17 mouse cellular contexts compared by ENCODE assay signal in genomic region chr11:35602586-35602985, GRCm38 (mm10).
DNase-seq lines count a peak whose midpoint lies in the region; ATAC-seq and TF ChIP-seq lines count a peak whose summit lies in the region.
"Had no signal": no experiment of that assay in that cellular context is flagged by ENCODE, and none has a peak within 500 bp of the region (broad histone marks: within the 10 kb centered on the region; RNA-seq: fewer than 3 reads in every experiment).

No protein-coding gene starts in this region.

- no peak overlapping the region for H3K27ac ChIP-seq in embryonic facial prominence, embryonic 14.5 days (replicated peaks; ENCODE audit: low read depth, low read length)
- H3K27ac ChIP-seq in embryonic facial prominence, embryonic 10.5 days (replicated peaks) = no peak overlapping the region
- no peak overlapping the region for H3K27ac ChIP-seq in intestine, embryonic 15.5 days
- H3K27ac ChIP-seq in intestine, postnatal 0 days (ENCODE audit: low read depth, low read length) = no peak overlapping the region
- H3K27ac ChIP-seq in hindbrain, embryonic 16.5 days (ENCODE audit: low read depth, low read length) = peak overlapping the region; percentile 12; the same call in 1 of the 2 replicates
- H3K27ac ChIP-seq: forebrain, embryonic 15.5 days; heart, embryonic 10.5 days had no signal

- H3K27me3 ChIP-seq in embryonic facial prominence, embryonic 14.5 days (replicated peaks; ENCODE audit: control insufficient read depth, insufficient read depth, low read length) = no peaks in the 10 kb centered on the region
- H3K27me3 ChIP-seq in embryonic facial prominence, embryonic 10.5 days (replicated peaks; ENCODE audit: low read depth, poor library complexity, severe bottlenecking) = peaks cover 12% of the 10 kb centered on the region
- no peaks in the 10 kb centered on the region for H3K27me3 ChIP-seq in intestine, embryonic 15.5 days (replicated peaks)
- H3K27me3 ChIP-seq in intestine, postnatal 0 days (replicated peaks; ENCODE audit: control insufficient read depth, insufficient read depth, low read length) = no peaks in the 10 kb centered on the region
- no peaks in the 10 kb centered on the region for H3K27me3 ChIP-seq in hindbrain, embryonic 16.5 days (replicated peaks; ENCODE audit: control insufficient read depth, insufficient read depth, low read length)
- H3K27me3 ChIP-seq: forebrain, embryonic 15.5 days had no signal

- H3K9ac ChIP-seq in embryonic facial prominence, embryonic 14.5 days (ENCODE audit: low read depth, low read length) = no peak overlapping the region
- no peak overlapping the region for H3K9ac ChIP-seq in intestine, embryonic 15.5 days
- no peak overlapping the region for H3K9ac ChIP-seq in intestine, postnatal 0 days (ENCODE audit: low read depth, low read length)
- no peak overlapping the region; the same call in 1 of the 2 replicates for H3K9ac ChIP-seq in hindbrain, embryonic 16.5 days (ENCODE audit: low read depth, low read length)
- H3K9ac ChIP-seq: forebrain, embryonic 15.5 days had no signal

- 63% methylated on average over 10 of the region's 10 CpGs for WGBS in embryonic facial prominence, embryonic 14.5 days
- 73% methylated on average over 10 of the region's 10 CpGs for WGBS in embryonic facial prominence, embryonic 10.5 days
- WGBS in intestine, embryonic 15.5 days = 53% methylated on average over 10 of the region's 10 CpGs
- WGBS in intestine, postnatal 0 days = 54% methylated on average over 10 of the region's 10 CpGs
- 71% methylated on average over 10 of the region's 10 CpGs for WGBS in hindbrain, embryonic 16.5 days

- ATAC-seq in embryonic facial prominence, embryonic 14.5 days (ENCODE audit: low read depth) = peak; percentile 34; the same call in 1 of the 2 replicates
- ATAC-seq in intestine, embryonic 15.5 days = 0 out of 2 replicates have a peak, but pooled peaks have one; percentile 24
- no peak for ATAC-seq in intestine, postnatal 0 days
- ATAC-seq in hindbrain, embryonic 16.5 days = no peak
- ATAC-seq: CD4-positive, CD25-positive, alpha-beta regulatory T cell, adult 4 months; forebrain, embryonic 15.5 days had no signal

- peaks cover 15% of the 10 kb centered on the region for H3K4me1 ChIP-seq in embryonic facial prominence, embryonic 14.5 days (ENCODE audit: control insufficient read depth, insufficient read depth, low read length)
- H3K4me1 ChIP-seq in embryonic facial prominence, embryonic 10.5 days = peaks cover 42% of the 10 kb centered on the region
- peaks cover 23% of the 10 kb centered on the region; the same call in 1 of the 2 replicates for H3K4me1 ChIP-seq in intestine, embryonic 15.5 days (replicated peaks)
- peaks cover 4% of the 10 kb centered on the region; the same call in 1 of the 2 replicates for H3K4me1 ChIP-seq in intestine, postnatal 0 days (replicated peaks; ENCODE audit: control insufficient read depth, insufficient read depth, low read length)
- H3K4me1 ChIP-seq in hindbrain, embryonic 16.5 days (ENCODE audit: control insufficient read depth, insufficient read depth, low read depth, low read length) = peaks cover 20% of the 10 kb centered on the region

- no peak for DNase-seq in embryonic facial prominence, embryonic 14.5 days (ENCODE audit: low spot score)
- no peak for DNase-seq in embryonic facial prominence, embryonic 10.5 days (ENCODE audit: low spot score)
- peak; percentile 8 for DNase-seq in lung, postnatal 10 days
- no peak for DNase-seq in lung, postnatal 14 days
- DNase-seq: adrenal gland, adult 8-10 months; B cell, adult 2 months; cerebellum, adult 2 months; heart, adult 18-20 months; heart, postnatal 10 days; heart, postnatal 4 days had no signal

- no peak for TF ChIP-seq CTCF in intestine, postnatal 0 days (IDR thresholded peaks at IDR 0.05; ENCODE audit: low read depth)

- H3K36me3 ChIP-seq in embryonic facial prominence, embryonic 14.5 days (ENCODE audit: control insufficient read depth, insufficient read depth, low read length) = 0 out of 2 replicates have a peak, but pooled peaks cover 10% of the 10 kb centered on the region
- peaks cover 8% of the 10 kb centered on the region for H3K36me3 ChIP-seq in embryonic facial prominence, embryonic 10.5 days (replicated peaks)
- no peaks in the 10 kb centered on the region for H3K36me3 ChIP-seq in intestine, embryonic 15.5 days
- H3K36me3 ChIP-seq in intestine, postnatal 0 days (ENCODE audit: control insufficient read depth, insufficient read depth) = no peaks in the 10 kb centered on the region
- no peaks in the 10 kb centered on the region for H3K36me3 ChIP-seq in hindbrain, embryonic 16.5 days (ENCODE audit: control insufficient read depth, insufficient read depth, low read length)
- H3K36me3 ChIP-seq: forebrain, embryonic 15.5 days; G1E had no signal

- no peaks in the 10 kb centered on the region for H3K9me3 ChIP-seq in embryonic facial prominence, embryonic 14.5 days (ENCODE audit: control insufficient read depth, low read length)
- H3K9me3 ChIP-seq in embryonic facial prominence, embryonic 10.5 days = no peaks in the 10 kb centered on the region
- no peaks in the 10 kb centered on the region for H3K9me3 ChIP-seq in intestine, embryonic 15.5 days
- no peaks in the 10 kb centered on the region for H3K9me3 ChIP-seq in intestine, postnatal 0 days (ENCODE audit: control insufficient read depth)
- no peaks in the 10 kb centered on the region for H3K9me3 ChIP-seq in hindbrain, embryonic 16.5 days (ENCODE audit: control insufficient read depth, low read length)
- H3K9me3 ChIP-seq: forebrain, embryonic 15.5 days; heart, embryonic 10.5 days had no signal

- H3K4me2 ChIP-seq in embryonic facial prominence, embryonic 14.5 days (ENCODE audit: low read depth, low read length) = no peak overlapping the region
- no peak overlapping the region for H3K4me2 ChIP-seq in intestine, embryonic 15.5 days (replicated peaks)
- no peak overlapping the region for H3K4me2 ChIP-seq in intestine, postnatal 0 days (replicated peaks; ENCODE audit: low read depth)
- H3K4me2 ChIP-seq in hindbrain, embryonic 16.5 days (ENCODE audit: low read length) = no peak overlapping the region
- H3K4me2 ChIP-seq: forebrain, embryonic 15.5 days had no signal

- no peak overlapping the region for H3K4me3 ChIP-seq in embryonic facial prominence, embryonic 14.5 days (ENCODE audit: low read depth, low read length)
- H3K4me3 ChIP-seq in embryonic facial prominence, embryonic 10.5 days = no peak overlapping the region
- H3K4me3 ChIP-seq in intestine, embryonic 15.5 days (replicated peaks) = no peak overlapping the region
- no peak overlapping the region for H3K4me3 ChIP-seq in intestine, postnatal 0 days (ENCODE audit: low read depth, low read length)
- no peak overlapping the region for H3K4me3 ChIP-seq in hindbrain, embryonic 16.5 days (ENCODE audit: low read length)
- H3K4me3 ChIP-seq: forebrain, embryonic 15.5 days; heart, embryonic 10.5 days had no signal

Comparison
In these comparisons a context has a peak if more than half of its experiments do, and no peak if none do; other contexts are left out.
1. ATAC-seq: peak in embryonic facial prominence, embryonic 14.5 days (single experiment) and intestine, embryonic 15.5 days (single experiment); none in intestine, postnatal 0 days (single experiment) and hindbrain, embryonic 16.5 days (single experiment).